In genomic region chr2:73597772-73598171, GRCm38 (mm10) we compare ENCODE assay signal across 21 mouse cellular contexts. TPM values are rescaled to one million over a fixed set of nuclear protein-coding genes. Genes with fewer than 3 reads are reported as not detected.
DNase-seq lines count a peak whose midpoint lies in the region; ATAC-seq and TF ChIP-seq lines count a peak whose summit lies in the region.
"Had no signal": no experiment of that assay in that cellular context is flagged by ENCODE, and none has a peak within 500 bp of the region (broad histone marks: within the 10 kb centered on the region; RNA-seq: fewer than 3 reads in every experiment).

No protein-coding gene starts in this region.

- 0 out of 2 replicates have a peak, but pooled peaks have one; percentile 32 for ATAC-seq in common myeloid progenitor, adult 5-6 weeks (replicated peaks; ENCODE audit: low read depth, poor library complexity, severe bottlenecking)
- peak; percentile 56 for ATAC-seq in megakaryocyte, adult 5-6 weeks (ENCODE audit: poor library complexity, severe bottlenecking)
- ATAC-seq: CD4-positive, CD25-positive, alpha-beta regulatory T cell, adult 4 months; hindbrain, embryonic 16.5 days; Patski had no signal

- DNase-seq in left cerebral cortex, adult 2 months (ENCODE audit: extremely low spot score in 1 of 2, low spot score in 2 of 2) = no peak
- no peak for DNase-seq in left cerebral cortex, postnatal 10 days (ENCODE audit: extremely low spot score in 1 of 2, low spot score in 2 of 2)
- peak; percentile 19 for DNase-seq in CD4-positive helper T cell, adult 2 months (ENCODE audit: low read depth, low spot score)
- DNase-seq in T-cell, adult 2 months (ENCODE audit: low spot score) = no peak
- no peak for DNase-seq in right cerebral cortex, adult 2 months (ENCODE audit: low spot score in 2 of 2)
- no peak for DNase-seq in MN1 (ENCODE audit: low spot score)
- DNase-seq: adrenal gland, adult 2 months; adrenal gland, postnatal 25 days; cerebellum, adult 18-20 months; cerebellum, adult 9-11 months; gastrocnemius, postnatal 14 days; heart, postnatal 10 days; heart, postnatal 4 days had no signal

- no peak overlapping the region for H3K4me3 ChIP-seq in left cerebral cortex, adult 2 months
- H3K4me3 ChIP-seq: embryonic facial prominence, embryonic 12.5 days; forebrain, embryonic 12.5 days; hindbrain, embryonic 12.5 days had no signal

- intact Hi-C loops in left cerebral cortex, adult 2 months (cut with DNase I) = loop anchor here (2.0 kb wide), 1 partner anchor 99 kb away; no protein-coding TSS in a partner anchor
- intact Hi-C loops in left cerebral cortex, postnatal 10 days (cut with DNase I) = no loop called here

- peak overlapping the region; percentile 91 for H3K27ac ChIP-seq in left cerebral cortex, adult 2 months
- H3K27ac ChIP-seq: forebrain, embryonic 12.5 days; hindbrain, embryonic 12.5 days had no signal

- no peak for TF ChIP-seq CTCF in left cerebral cortex, adult 2 months (IDR thresholded peaks at IDR 0.05)

RNA-seq across cellular contexts. Expression of gene Chrna1, which starts 17.6 kb away (rescaled TPM):
- under 1 TPM; 0.12 to 0.25 TPM for total RNA-seq in left cerebral cortex, adult 2 months (2021)
- under 1 TPM; 0.14 to 0.24 TPM for total RNA-seq in left cerebral cortex, postnatal 10 days (2021)
- not detected in 2 replicates for total RNA-seq in common myeloid progenitor, adult 5-6 weeks (2017)
- 0.09 TPM in 1 of 2 replicates, not detected in the other for total RNA-seq in megakaryocyte, adult 5-6 weeks (2015)
- not detected in 2 replicates for total RNA-seq in megakaryocyte, adult 5-6 weeks (2017)
- total RNA-seq: adrenal gland, adult 2 months; adrenal gland, postnatal 25 days; heart, postnatal 10 days had no signal
